Mouse (Mus musculus): Measurements from ENCODE around the gene Nyx. TPM values are rescaled to one million over a fixed set of nuclear protein-coding genes. Genes with fewer than 3 reads are reported as not detected.
"Not testable (repeated sequence)": the region's sequence is repeated elsewhere in the genome, so short reads cannot be mapped to it uniquely, and the experiment has no call there.

Gene Nyx
- 0.04 and 0.14 TPM in 2 replicates for polyA plus RNA-seq (2014; fragmentation: Nextera tagmentation; extraction: Ambion mirVana)

GRCm38 (mm10) chrX:13465810-13466209 lies at the start of gene Nyx:
Gene Nyx (plus strand): TSS chrX:13466110.
- Histone ChIP-seq H3K4me2 (no peak within 1 kb of the TSS), H3K27me3 (ENCODE audit: control insufficient read depth, insufficient read depth, low read length) (peaks cover 4% of the 10 kb centered on the region; the same call in 1 of the 2 replicates), H3K9me3 (ENCODE audit: control insufficient read depth, low read length) (no peaks in the 10 kb centered on the region), H3K4me3 (ENCODE audit: low read depth, low read length) (no peak within 1 kb of the TSS), H3K9ac (ENCODE audit: low read length) (no peak within 1 kb of the TSS), H3K36me3 (ENCODE audit: control insufficient read depth, insufficient read depth, low read length) (no peaks in the 10 kb centered on the region), H3K4me1 (ENCODE audit: control insufficient read depth, insufficient read depth, low read length) (peaks cover 2% of the 10 kb centered on the region; the same call in 1 of the 2 replicates), H3K27ac (ENCODE audit: low read depth, low read length) (no peak within 1 kb of the TSS)
- DNase-seq (ENCODE audit: low spot score, missing footprints) (no peak), ATAC-seq (ENCODE audit: low FRiP score) (no peak)
- 78% methylated on average over 3 of the region's 3 CpGs for WGBS

- no peak for DNase-seq (ENCODE audit: low spot score, missing footprints)
- Histone ChIP-seq H3K4me2 (no peak overlapping the region), H3K27ac (ENCODE audit: low read depth, low read length) (no peak overlapping the region), H3K4me1 (ENCODE audit: control insufficient read depth, insufficient read depth, low read length) (no peaks in the 10 kb centered on the region), H3K9ac (ENCODE audit: low read length) (no peak overlapping the region), H3K4me3 (ENCODE audit: low read depth, low read length) (no peak overlapping the region), H3K9me3 (ENCODE audit: control insufficient read depth, low read length) (no peaks in the 10 kb centered on the region), H3K27me3 (ENCODE audit: control insufficient read depth, insufficient read depth, low read length) (no peaks in the 10 kb centered on the region; the same call in 1 of the 2 replicates), H3K36me3 (ENCODE audit: control insufficient read depth, insufficient read depth, low read length) (no peaks in the 10 kb centered on the region)
- 75% methylated on average over 4 of the region's 4 CpGs for WGBS
- no peak for ATAC-seq (ENCODE audit: low FRiP score)
Measured at GRCm38 (mm10) chrX:13422047-13422446, 43.9 kb upstream of the Nyx start.

- DNase-seq (ENCODE audit: low spot score, missing footprints) (no peak), ATAC-seq (ENCODE audit: low FRiP score) (no peak)
- Histone ChIP-seq H3K9ac (ENCODE audit: low read length) (no peak overlapping the region), H3K36me3 (ENCODE audit: control insufficient read depth, insufficient read depth, low read length) (no peaks in the 10 kb centered on the region), H3K27ac (ENCODE audit: low read depth, low read length) (no peak overlapping the region), H3K4me1 (ENCODE audit: control insufficient read depth, insufficient read depth, low read length) (no peaks in the 10 kb centered on the region), H3K27me3 (ENCODE audit: control insufficient read depth, insufficient read depth, low read length) (no peaks in the 10 kb centered on the region), H3K4me3 (ENCODE audit: low read depth, low read length) (no peak overlapping the region), H3K4me2 (no peak overlapping the region), H3K9me3 (ENCODE audit: control insufficient read depth, low read length) (no peaks in the 10 kb centered on the region)
- 54% methylated on average over 6 of the region's 6 CpGs for WGBS
Measured at GRCm38 (mm10) chrX:13431421-13431820, 34.5 kb upstream of the Nyx start.

GRCm38 (mm10) chrX:13436042-13436441 lies 29.9 kb upstream of the Nyx start:
- H3K36me3 ChIP-seq (ENCODE audit: control insufficient read depth, insufficient read depth, low read length); H3K9me3 ChIP-seq (ENCODE audit: control insufficient read depth, low read length); H3K4me2 ChIP-seq; DNase-seq (ENCODE audit: low spot score, missing footprints); H3K27ac ChIP-seq (ENCODE audit: low read depth, low read length); ATAC-seq (ENCODE audit: low FRiP score); H3K4me3 ChIP-seq (ENCODE audit: low read depth, low read length); H3K9ac ChIP-seq (ENCODE audit: low read length); H3K4me1 ChIP-seq (ENCODE audit: control insufficient read depth, insufficient read depth, low read length); H3K27me3 ChIP-seq (ENCODE audit: control insufficient read depth, insufficient read depth, low read length): not testable (repeated sequence)
- 91% methylated on average over 2 of the region's 2 CpGs for WGBS

- H3K27ac ChIP-seq (ENCODE audit: low read depth, low read length); DNase-seq (ENCODE audit: low spot score, missing footprints); H3K4me2 ChIP-seq; H3K4me3 ChIP-seq (ENCODE audit: low read depth, low read length); H3K9ac ChIP-seq (ENCODE audit: low read length); H3K9me3 ChIP-seq (ENCODE audit: control insufficient read depth, low read length); H3K27me3 ChIP-seq (ENCODE audit: control insufficient read depth, insufficient read depth, low read length); H3K36me3 ChIP-seq (ENCODE audit: control insufficient read depth, insufficient read depth, low read length); ATAC-seq (ENCODE audit: low FRiP score); H3K4me1 ChIP-seq (ENCODE audit: control insufficient read depth, insufficient read depth, low read length): not testable (repeated sequence)
- WGBS = 89% methylated on average over 9 of the region's 9 CpGs
Measured at GRCm38 (mm10) chrX:13456544-13456943, 9.4 kb upstream of the Nyx start.

GRCm38 (mm10) chrX:13458766-13459165 lies 7.1 kb upstream of the Nyx start:
- peaks cover 2% of the 10 kb centered on the region; the same call in 1 of the 2 replicates for H3K4me1 ChIP-seq (ENCODE audit: control insufficient read depth, insufficient read depth, low read length)
- no peak overlapping the region for H3K27ac ChIP-seq (ENCODE audit: low read depth, low read length)
- ATAC-seq (ENCODE audit: low FRiP score) = no peak
- peaks cover 4% of the 10 kb centered on the region for H3K27me3 ChIP-seq (ENCODE audit: control insufficient read depth, insufficient read depth, low read length)
- no peaks in the 10 kb centered on the region for H3K9me3 ChIP-seq (ENCODE audit: control insufficient read depth, low read length)
- WGBS = 100% methylated on average over 1 of the region's 1 CpGs
- H3K4me3 ChIP-seq (ENCODE audit: low read depth, low read length) = no peak overlapping the region
- no peak overlapping the region for H3K9ac ChIP-seq (ENCODE audit: low read length)
- no peak overlapping the region for H3K4me2 ChIP-seq
- no peaks in the 10 kb centered on the region for H3K36me3 ChIP-seq (ENCODE audit: control insufficient read depth, insufficient read depth, low read length)
- DNase-seq (ENCODE audit: low spot score, missing footprints) = no peak

GRCm38 (mm10) chrX:13461266-13462261 lies 4.3 kb upstream of the Nyx start:
- ATAC-seq (ENCODE audit: low FRiP score) (peak; percentile 97), DNase-seq (ENCODE audit: low spot score, missing footprints) (peak; percentile 98)
- no peaks in the 10 kb centered on the region for H3K36me3 ChIP-seq (ENCODE audit: control insufficient read depth, insufficient read depth, low read length)
- peaks cover 2% of the 10 kb centered on the region; the same call in 1 of the 2 replicates for H3K4me1 ChIP-seq (ENCODE audit: control insufficient read depth, insufficient read depth, low read length)
- H3K27ac ChIP-seq (ENCODE audit: low read depth, low read length) = peak overlapping the region; percentile 40; the same call in 1 of the 2 replicates
- no peaks in the 10 kb centered on the region for H3K9me3 ChIP-seq (ENCODE audit: control insufficient read depth, low read length)
- peak overlapping the region; percentile 44 for H3K4me2 ChIP-seq
- peaks cover 4% of the 10 kb centered on the region for H3K27me3 ChIP-seq (ENCODE audit: control insufficient read depth, insufficient read depth, low read length)
- WGBS = 11% methylated on average over 44 of the region's 46 CpGs
- peak overlapping the region; percentile 33 for H3K4me3 ChIP-seq (ENCODE audit: low read depth, low read length)
- H3K9ac ChIP-seq (ENCODE audit: low read length) = peak overlapping the region; percentile 59

GRCm38 (mm10) chrX:13462982-13463517 lies 2.9 kb upstream of the Nyx start:
- Histone ChIP-seq H3K4me2 (no peak overlapping the region), H3K4me3 (ENCODE audit: low read depth, low read length) (no peak overlapping the region), H3K9me3 (ENCODE audit: control insufficient read depth, low read length) (no peaks in the 10 kb centered on the region), H3K36me3 (ENCODE audit: control insufficient read depth, insufficient read depth, low read length) (no peaks in the 10 kb centered on the region), H3K9ac (ENCODE audit: low read length) (no peak overlapping the region), H3K4me1 (ENCODE audit: control insufficient read depth, insufficient read depth, low read length) (peaks cover 2% of the 10 kb centered on the region; the same call in 1 of the 2 replicates), H3K27ac (ENCODE audit: low read depth, low read length) (no peak overlapping the region), H3K27me3 (ENCODE audit: control insufficient read depth, insufficient read depth, low read length) (peaks cover 4% of the 10 kb centered on the region)
- WGBS = 92% methylated on average over 2 of the region's 2 CpGs
- no peak for ATAC-seq (ENCODE audit: low FRiP score)
- DNase-seq (ENCODE audit: low spot score, missing footprints) = no peak

- Histone ChIP-seq H3K36me3 (ENCODE audit: control insufficient read depth, insufficient read depth, low read length) (no peaks in the 10 kb centered on the region), H3K9me3 (ENCODE audit: control insufficient read depth, low read length) (no peaks in the 10 kb centered on the region), H3K9ac (ENCODE audit: low read length) (no peak overlapping the region), H3K27me3 (ENCODE audit: control insufficient read depth, insufficient read depth, low read length) (peaks cover 2% of the 10 kb centered on the region; the same call in 1 of the 2 replicates), H3K4me3 (ENCODE audit: low read depth, low read length) (no peak overlapping the region), H3K4me2 (no peak overlapping the region), H3K4me1 (ENCODE audit: control insufficient read depth, insufficient read depth, low read length) (no peaks in the 10 kb centered on the region), H3K27ac (ENCODE audit: low read depth, low read length) (no peak overlapping the region)
- ATAC-seq (ENCODE audit: low FRiP score) (no peak), DNase-seq (ENCODE audit: low spot score, missing footprints) (no peak)
- 80% methylated on average over 2 of the region's 2 CpGs for WGBS
Measured at GRCm38 (mm10) chrX:13466681-13467080, 771 bp downstream of the Nyx start.
